Mouse (Mus musculus) embryonic facial prominence, embryonic 12.5 days (tissue): ENCODE data around the gene Sap25. TPM values are rescaled to one million over a fixed set of nuclear protein-coding genes. Genes with fewer than 3 reads are reported as not detected.
A peak's percentile ranks its signal among the peaks of the same experiment; 100 is the strongest.

ENCODE experiments used
- ATAC-seq: fragments of 200-750 bp; cut with Nextera tagmentation; 2 replicates; pipeline ENCODE4 v1.8.0; 2017; ENCODE audit not compliant: insufficient number of reproducible peaks, insufficient read depth, low FRiP score, low TSS enrichment
- H3K27ac ChIP-seq: fragments of 300-500 bp; sonication (generic); 2 replicates; pipeline ENCODE4 v1.5.1; 2016; ENCODE audit warnings: mild to moderate bottlenecking
- H3K27me3 ChIP-seq: fragments of 300-500 bp; sonication (generic); 2 replicates; pipeline ENCODE4 v1.6.1; 2016; ENCODE audit warnings: mild to moderate bottlenecking, moderate library complexity
- H3K36me3 ChIP-seq: fragments of 300-500 bp; sonication (generic); 2 replicates; pipeline ENCODE4 v1.6.1; 2016; ENCODE audit warnings: mild to moderate bottlenecking
- H3K4me1 ChIP-seq: fragments of 300-500 bp; sonication (generic); 2 replicates; pipeline ENCODE4 v1.6.1; 2016
- H3K4me2 ChIP-seq: fragments of 300-500 bp; sonication (generic); replicated peaks from 2 replicates; pipeline ENCODE4 v1.6.1; 2016; ENCODE audit warnings: mild to moderate bottlenecking, moderate library complexity
- H3K4me3 ChIP-seq: fragments of 300-500 bp; sonication (generic); 2 replicates; pipeline ENCODE4 v1.5.1; 2016; ENCODE audit warnings: mild to moderate bottlenecking
- H3K9ac ChIP-seq: fragments of 300-500 bp; sonication (generic); 2 replicates; pipeline ENCODE4 v1.6.1; 2016; ENCODE audit warnings: mild to moderate bottlenecking, moderate library complexity
- H3K9me3 ChIP-seq: fragments of 300-500 bp; sonication (generic); 2 replicates; pipeline ENCODE4 v1.6.1; 2016; ENCODE audit warnings: mild to moderate bottlenecking, moderate library complexity
- WGBS: fragments of 180-500 bp; shearing (Covaris S2); methylation state at CpG from one replicate; pipeline ENCODE4 v1.1.7; 2016; 5-methylcytosine and 5-hydroxymethylcytosine counted together
- polyA plus RNA-seq: library from polyadenylated mRNA; unstranded; fragments of >200 nt; fragmentation: Nextera tagmentation; extraction: Ambion mirVana; gene quantifications from 2 replicates; pipeline ENCODE4 v1.2.1, GENCODE M21; 2016

Gene Sap25
- 6.6 and 6.8 TPM in 2 replicates for polyA plus RNA-seq

DNA sequence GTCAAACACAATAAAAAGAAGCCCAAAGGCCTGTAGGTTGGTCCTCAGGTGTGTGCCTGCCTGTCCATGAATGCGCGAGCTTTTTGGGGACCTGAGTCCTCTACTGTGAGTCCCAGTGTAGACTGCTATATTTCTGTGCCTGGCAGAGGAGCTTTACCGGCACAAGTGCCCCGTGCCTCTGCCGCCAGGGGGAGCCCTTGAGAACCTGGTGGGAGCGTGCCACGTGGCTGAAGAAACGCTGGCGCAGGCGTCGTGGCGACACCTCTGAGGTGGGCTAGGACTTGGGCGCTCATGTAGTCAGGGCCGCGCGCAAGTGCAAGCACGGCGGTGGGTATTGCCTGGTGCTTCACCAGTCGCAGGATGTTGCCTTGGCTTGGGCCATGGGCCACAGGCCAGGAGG lies at the start of gene Sap25:
Sap25 (plus strand) TSS at position 281 of the 400 bp plus-strand sequence.
- H3K27ac ChIP-seq = no peak within 1 kb of the TSS
- peaks cover 67% of the 10 kb centered on the region for H3K36me3 ChIP-seq
- 90% methylated on average over 19 of the region's 19 CpGs for WGBS

DNA sequence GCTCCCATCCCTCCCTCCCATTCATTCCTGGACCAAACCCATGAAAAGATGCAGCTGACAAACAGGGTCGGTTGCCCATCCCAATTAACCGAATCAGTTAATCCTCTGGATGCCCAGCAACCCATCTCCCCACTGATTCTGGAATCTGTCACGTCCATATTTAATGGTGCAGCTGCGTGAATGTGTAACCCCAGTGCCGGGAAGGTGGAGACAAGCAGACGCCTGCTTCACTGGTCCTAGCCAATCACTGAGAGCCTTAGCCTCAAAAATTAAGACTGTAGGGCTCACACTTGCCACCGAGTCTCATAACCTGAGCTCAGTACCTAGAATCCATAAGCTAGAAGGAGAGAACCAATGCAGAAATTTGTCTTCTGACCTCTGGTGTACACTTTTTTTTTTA lies 45.2 kb upstream of the Sap25 start:
- WGBS = 79% methylated on average over 7 of the region's 7 CpGs
- ATAC-seq = no peak

More for the DNA sequence above, at the start of gene Sap25:
- Histone ChIP-seq H3K4me2 (no peak within 1 kb of the TSS), H3K9ac (no peak within 1 kb of the TSS), H3K9me3 (no peaks in the 10 kb centered on the region), H3K27me3 (peaks cover 30% of the 10 kb centered on the region), H3K4me3 (no peak within 1 kb of the TSS), H3K4me1 (peaks cover 12% of the 10 kb centered on the region; the same call in 1 of the 2 replicates)
- no peak for ATAC-seq

DNA sequence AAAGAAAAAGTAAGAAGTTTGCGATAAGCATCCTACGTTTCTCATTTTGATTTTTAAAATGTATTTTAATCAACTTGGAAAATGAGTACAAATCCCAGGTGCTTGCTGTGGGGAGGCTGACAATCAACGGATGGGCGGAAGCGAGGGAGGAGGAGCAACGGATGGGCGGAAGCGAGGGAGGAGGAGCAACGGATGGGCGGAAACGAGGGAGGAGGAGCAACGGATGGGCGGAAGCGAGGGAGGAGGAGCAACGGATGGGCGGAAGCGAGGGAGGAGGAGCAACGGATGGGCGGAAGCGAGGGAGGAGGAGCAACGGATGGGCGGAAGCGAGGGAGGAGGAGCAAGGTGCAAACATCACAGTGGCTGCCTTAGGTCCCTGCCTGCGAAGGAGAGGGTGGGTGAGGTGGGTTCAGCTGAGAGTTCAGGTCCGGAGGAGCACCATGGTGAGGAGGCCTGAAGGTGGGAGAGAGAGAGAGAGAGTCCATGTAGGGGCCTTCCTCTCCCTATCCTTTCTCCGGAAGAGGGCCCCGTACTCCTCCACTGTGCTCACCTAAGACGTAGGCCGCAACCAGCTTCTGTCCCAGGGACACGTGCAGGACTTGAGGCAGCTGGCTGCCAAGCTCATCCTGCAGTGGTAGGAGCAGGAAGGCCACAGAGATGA lies 44.4 kb upstream of the Sap25 start:
- Histone ChIP-seq H3K4me3 (no peak overlapping the region), H3K36me3 (peaks cover 9% of the 10 kb centered on the region), H3K4me1 (peaks cover 12% of the 10 kb centered on the region), H3K9ac (no peak overlapping the region), H3K27me3 (no peaks in the 10 kb centered on the region), H3K27ac (no peak overlapping the region), H3K9me3 (no peaks in the 10 kb centered on the region), H3K4me2 (peak overlapping the region; percentile 16; the same call in 1 of the 2 replicates)
- no peak for ATAC-seq
- WGBS = 24% methylated on average over 28 of the region's 30 CpGs

More for the DNA sequence above, 45.2 kb upstream of the Sap25 start:
- Histone ChIP-seq H3K4me1 (peaks cover 12% of the 10 kb centered on the region), H3K4me2 (no peak overlapping the region), H3K27me3 (no peaks in the 10 kb centered on the region), H3K9me3 (no peaks in the 10 kb centered on the region), H3K9ac (no peak overlapping the region), H3K27ac (no peak overlapping the region), H3K36me3 (peaks cover 9% of the 10 kb centered on the region), H3K4me3 (no peak overlapping the region)

DNA sequence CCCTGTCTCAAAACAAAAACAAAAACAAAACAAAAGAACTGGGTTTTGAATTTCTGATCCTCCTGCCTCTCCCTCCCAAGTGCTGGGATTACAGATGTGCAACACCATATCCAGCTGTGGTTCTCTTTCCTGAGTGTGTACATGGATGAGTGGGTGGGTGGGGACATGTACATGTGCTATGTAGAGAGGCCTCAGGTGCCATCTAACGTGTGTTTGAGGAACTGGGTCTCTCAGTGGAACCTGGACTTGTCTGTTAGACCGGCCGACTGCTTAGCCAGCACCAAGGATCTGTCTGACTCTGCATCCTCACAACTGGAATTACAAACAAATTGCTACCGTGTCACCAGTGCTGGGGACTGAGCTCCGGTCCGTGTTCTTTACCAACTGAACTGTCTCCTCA lies 43.5 kb upstream of the Sap25 start:
- Histone ChIP-seq H3K4me1 (peaks cover 17% of the 10 kb centered on the region), H3K9me3 (no peaks in the 10 kb centered on the region), H3K27ac (no peak overlapping the region), H3K4me2 (no peak overlapping the region), H3K9ac (no peak overlapping the region), H3K27me3 (no peaks in the 10 kb centered on the region), H3K36me3 (peaks cover 9% of the 10 kb centered on the region), H3K4me3 (no peak overlapping the region)
- ATAC-seq = no peak
- 93% methylated on average over 6 of the region's 6 CpGs for WGBS

DNA sequence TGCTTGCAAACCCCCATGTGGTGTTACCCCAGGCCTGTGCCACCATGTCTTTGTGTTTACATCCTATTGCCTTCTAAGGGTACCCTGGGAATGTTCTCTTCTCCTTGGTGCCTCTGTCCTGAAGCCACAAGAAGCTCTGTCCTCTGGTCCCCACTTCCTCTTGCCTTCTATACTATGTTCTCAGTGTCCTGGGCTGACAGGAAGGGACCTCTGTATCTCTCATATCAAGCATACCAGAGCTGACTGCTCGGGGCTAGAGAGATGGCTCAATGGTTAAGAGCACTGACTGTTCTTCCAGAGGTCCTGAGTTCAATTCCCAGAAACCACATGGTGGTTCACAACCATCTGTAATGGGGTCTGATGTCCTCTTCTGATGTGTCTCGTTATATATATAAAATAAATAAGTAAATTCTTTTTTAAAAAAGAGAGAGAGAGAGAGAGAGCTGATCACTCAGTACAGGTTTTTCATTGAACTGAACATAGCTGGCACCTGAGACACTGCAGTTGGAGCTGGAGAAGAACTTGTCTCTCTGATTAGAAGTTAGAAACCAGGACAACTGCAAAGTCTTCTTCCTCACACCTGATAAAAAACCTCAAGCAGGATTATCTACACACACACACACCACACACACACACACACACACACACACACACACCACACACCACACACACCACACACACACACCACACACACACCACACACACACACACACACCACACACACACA lies 42.9 kb upstream of the Sap25 start:
- ATAC-seq = no peak
- WGBS = 79% methylated on average over 2 of the region's 2 CpGs
- Histone ChIP-seq H3K27me3 (no peaks in the 10 kb centered on the region), H3K9me3 (no peaks in the 10 kb centered on the region), H3K4me2 (no peak overlapping the region), H3K9ac (no peak overlapping the region), H3K4me3 (no peak overlapping the region), H3K36me3 (peaks cover 9% of the 10 kb centered on the region), H3K27ac (no peak overlapping the region), H3K4me1 (peaks cover 23% of the 10 kb centered on the region)

DNA sequence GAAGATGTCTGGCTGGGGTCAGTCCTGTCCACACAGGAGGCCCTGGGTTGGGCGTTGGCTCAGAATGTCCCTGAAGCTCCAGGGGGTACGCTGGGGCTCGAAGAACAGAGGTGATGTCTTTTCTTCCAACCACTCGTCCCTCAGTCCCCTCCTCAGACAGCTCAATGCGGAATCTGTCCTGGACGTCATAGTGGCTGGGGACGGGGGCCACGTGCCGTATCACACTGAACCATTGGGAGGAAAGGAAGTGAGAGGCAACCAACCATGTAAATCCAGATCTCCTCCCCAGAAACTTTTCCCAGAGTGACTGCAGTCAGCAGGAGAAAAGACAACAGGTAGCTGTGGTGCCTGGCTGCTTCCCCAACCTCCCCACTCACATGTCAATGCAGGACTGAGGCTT lies 41.5 kb upstream of the Sap25 start:
- H3K9me3 ChIP-seq = no peaks in the 10 kb centered on the region
- peak overlapping the region; percentile 64 for H3K4me3 ChIP-seq
- no peak for ATAC-seq
- WGBS = 58% methylated on average over 9 of the region's 9 CpGs
- peak overlapping the region; percentile 96 for H3K4me2 ChIP-seq
- H3K9ac ChIP-seq = peak overlapping the region; percentile 74; the same call in 1 of the 2 replicates
- H3K36me3 ChIP-seq = peaks cover 9% of the 10 kb centered on the region
- H3K27ac ChIP-seq = no peak overlapping the region; the same call in 1 of the 2 replicates
- peaks cover 27% of the 10 kb centered on the region for H3K4me1 ChIP-seq
- no peaks in the 10 kb centered on the region for H3K27me3 ChIP-seq

DNA sequence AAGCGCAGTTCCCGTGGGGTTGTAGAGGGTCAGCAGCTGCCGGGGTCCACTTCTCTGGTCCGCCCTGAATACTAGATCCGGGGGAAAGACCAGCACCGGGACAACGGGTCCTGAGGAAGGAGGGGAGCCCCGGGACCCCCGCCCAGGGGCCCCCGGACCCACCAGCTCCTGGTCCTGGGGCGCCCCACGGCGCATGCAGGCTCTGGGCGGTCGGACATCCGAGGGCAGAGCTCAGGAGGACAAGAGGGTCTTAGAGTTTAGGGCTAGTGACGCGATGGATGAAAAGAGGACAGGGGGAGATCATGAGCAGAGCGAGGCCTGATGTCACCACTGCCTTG lies 40.9 kb upstream of the Sap25 start:
- no peak; the same call in none of the 2 replicates for ATAC-seq
- H3K9ac ChIP-seq = peak overlapping the region; percentile 74
- H3K4me1 ChIP-seq = peaks cover 27% of the 10 kb centered on the region
- peak overlapping the region; percentile 71 for H3K27ac ChIP-seq
- H3K4me3 ChIP-seq = peak overlapping the region; percentile 64
- WGBS = 4% methylated on average over 19 of the region's 19 CpGs
- no peaks in the 10 kb centered on the region for H3K9me3 ChIP-seq
- peaks cover 15% of the 10 kb centered on the region for H3K36me3 ChIP-seq
- H3K27me3 ChIP-seq = no peaks in the 10 kb centered on the region
- peak overlapping the region; percentile 96 for H3K4me2 ChIP-seq

DNA sequence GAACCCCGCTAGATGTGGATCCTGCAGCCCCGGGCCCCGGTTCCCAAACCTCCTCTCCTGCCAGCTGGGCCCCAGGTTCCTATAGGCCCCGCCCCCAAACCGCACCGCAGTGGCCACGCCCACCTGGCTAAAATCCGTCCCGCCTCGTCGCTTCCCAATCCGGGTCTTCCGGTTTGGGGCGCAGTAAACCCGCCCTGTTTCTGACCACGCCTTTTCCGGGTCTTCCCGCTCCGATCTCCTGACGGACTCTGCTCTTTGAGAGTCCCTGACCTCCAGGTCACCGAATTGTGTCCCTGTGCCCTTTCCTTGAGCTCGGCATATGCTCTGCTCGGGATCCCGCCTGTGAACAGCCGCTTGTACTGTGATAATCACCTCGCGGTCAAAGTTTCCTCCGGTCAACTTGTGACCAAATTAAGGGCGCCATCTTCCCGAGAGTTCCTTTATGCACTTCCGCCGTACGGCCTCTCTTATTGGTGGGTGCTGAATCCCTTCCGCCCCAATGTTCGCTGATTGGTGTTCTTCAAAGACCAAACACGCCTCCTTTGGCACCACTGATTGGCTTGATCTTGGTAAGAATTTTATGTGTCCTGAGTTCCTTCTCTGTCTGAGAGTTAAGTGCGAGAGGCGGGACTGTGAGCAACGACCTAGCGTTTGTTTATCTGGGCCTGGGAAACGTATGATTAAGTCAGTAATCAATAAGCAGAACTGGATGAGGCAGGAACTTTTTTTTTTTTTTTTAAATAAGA lies 40.3 kb upstream of the Sap25 start, which contains the start of gene Mospd3:
Mospd3 (minus strand) TSS at position 440 of the 746 bp plus-strand sequence.
- Histone ChIP-seq H3K9me3 (no peaks in the 10 kb centered on the region), H3K9ac (peak within 1 kb of the TSS; percentile 74), H3K4me3 (peak within 1 kb of the TSS; percentile 64), H3K27ac (peak within 1 kb of the TSS; percentile 83), H3K36me3 (peaks cover 20% of the 10 kb centered on the region), H3K27me3 (no peaks in the 10 kb centered on the region), H3K4me1 (peaks cover 27% of the 10 kb centered on the region), H3K4me2 (peak within 1 kb of the TSS; percentile 96)
- under 1% methylated on average over 41 of the region's 41 CpGs for WGBS
- ATAC-seq = peak; percentile 87

DNA sequence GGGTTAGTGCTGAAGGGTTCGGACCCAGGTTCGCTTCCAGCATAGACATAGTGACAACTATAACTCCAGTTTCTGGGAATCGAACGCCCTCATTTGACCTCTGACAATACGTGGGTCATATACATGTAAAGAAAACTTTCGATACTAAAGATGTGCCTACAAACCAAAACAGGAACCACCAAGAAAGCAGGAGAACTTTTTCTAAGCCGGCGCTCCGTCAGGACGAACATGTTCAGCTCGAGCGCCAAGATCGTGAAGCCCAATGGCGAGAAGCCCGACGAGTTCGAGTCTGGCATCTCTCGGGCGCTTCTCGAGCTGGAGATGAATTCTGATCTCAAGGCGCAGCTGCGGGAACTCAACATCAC lies 39.8 kb upstream of the Sap25 start:
- ATAC-seq = 0 out of 2 replicates have a peak, but pooled peaks have one; percentile 0
- peak overlapping the region; percentile 64 for H3K4me3 ChIP-seq
- no peaks in the 10 kb centered on the region for H3K27me3 ChIP-seq
- peak overlapping the region; percentile 96 for H3K4me2 ChIP-seq
- H3K9me3 ChIP-seq = no peaks in the 10 kb centered on the region
- H3K36me3 ChIP-seq = peaks cover 26% of the 10 kb centered on the region
- H3K4me1 ChIP-seq = peaks cover 27% of the 10 kb centered on the region
- WGBS = under 1% methylated on average over 22 of the region's 22 CpGs
- peak overlapping the region; percentile 58 for H3K9ac ChIP-seq
- H3K27ac ChIP-seq = peak overlapping the region; percentile 69

DNA sequence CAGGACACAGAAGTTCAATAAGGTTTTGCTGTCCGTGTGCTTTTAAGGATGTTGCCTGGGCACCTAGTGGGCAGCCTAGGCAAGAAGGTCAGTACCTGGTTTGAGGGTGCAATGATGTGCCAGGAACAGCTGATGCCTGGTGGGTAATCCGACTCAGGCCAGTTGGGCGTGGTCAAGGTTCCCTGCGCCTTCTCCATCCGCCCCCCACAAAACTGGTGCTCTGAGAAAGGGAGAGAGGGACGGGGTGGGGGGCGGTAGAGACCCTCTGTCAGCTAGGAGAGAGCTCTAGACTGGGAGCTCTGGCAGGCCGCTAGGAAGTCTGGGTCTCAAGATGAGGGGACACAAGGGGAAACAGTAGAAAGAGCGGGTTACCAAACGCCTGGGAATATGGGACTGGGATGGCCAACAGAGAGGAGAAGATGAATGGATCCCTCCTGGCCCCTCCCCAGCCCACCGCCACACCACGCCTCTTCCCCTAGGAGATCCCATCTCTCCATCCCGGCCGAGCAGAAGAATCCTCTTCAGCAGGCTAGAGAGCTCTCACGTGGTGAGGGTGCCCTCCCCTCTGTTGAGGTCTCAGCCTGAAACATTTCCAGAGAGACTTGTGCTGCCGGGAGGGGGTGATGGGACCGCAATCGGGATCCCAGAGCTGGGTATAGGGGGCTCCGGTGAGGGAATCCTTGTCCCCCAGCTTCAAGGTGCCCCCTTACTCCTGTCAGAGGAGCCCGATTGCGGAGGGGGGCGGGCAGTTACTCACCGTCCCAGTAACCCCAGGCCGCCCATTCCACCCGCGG lies 33.1 kb upstream of the Sap25 start:
- ATAC-seq = no peak
- Histone ChIP-seq H3K4me1 (peaks cover 62% of the 10 kb centered on the region), H3K27me3 (no peaks in the 10 kb centered on the region), H3K4me3 (peak overlapping the region; percentile 29), H3K9ac (peak overlapping the region; percentile 47), H3K36me3 (peaks cover 30% of the 10 kb centered on the region), H3K27ac (peak overlapping the region; percentile 42), H3K9me3 (no peaks in the 10 kb centered on the region), H3K4me2 (peak overlapping the region; percentile 59)
- WGBS = 16% methylated on average over 26 of the region's 26 CpGs

DNA sequence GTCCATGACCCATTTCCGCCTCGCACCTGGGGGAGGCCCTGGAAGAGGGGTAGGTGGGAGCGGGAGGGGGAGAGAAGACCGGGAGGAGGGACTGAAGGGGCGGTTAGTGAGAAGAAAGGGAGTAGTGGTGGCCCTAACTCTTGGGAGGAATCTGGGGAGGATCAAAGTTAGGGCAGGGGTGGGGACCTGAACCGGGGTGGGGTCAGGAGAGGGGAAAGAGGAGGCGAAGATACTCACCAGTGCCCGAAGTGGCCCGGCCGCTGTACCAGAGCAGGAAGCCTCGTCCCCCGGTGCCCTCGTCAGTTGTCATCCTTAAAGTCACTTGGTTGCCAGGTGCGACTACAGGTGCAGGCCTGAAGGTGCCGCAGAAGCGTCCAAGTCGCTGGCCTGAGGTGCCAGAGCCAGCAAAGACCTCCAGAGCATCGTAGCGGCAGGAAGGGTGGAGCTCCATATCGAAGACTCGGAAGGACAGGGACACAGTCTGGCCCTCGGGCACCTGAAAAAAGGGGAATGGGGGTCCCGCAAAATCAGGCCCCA lies 32.4 kb upstream of the Sap25 start:
- H3K4me1 ChIP-seq = peaks cover 63% of the 10 kb centered on the region
- H3K27ac ChIP-seq = peak overlapping the region; percentile 42
- peak overlapping the region; percentile 47 for H3K9ac ChIP-seq
- 10% methylated on average over 22 of the region's 23 CpGs for WGBS
- H3K4me2 ChIP-seq = peak overlapping the region; percentile 59
- no peak for ATAC-seq
- H3K4me3 ChIP-seq = peak overlapping the region; percentile 29
- H3K9me3 ChIP-seq = no peaks in the 10 kb centered on the region
- peaks cover 30% of the 10 kb centered on the region for H3K36me3 ChIP-seq
- no peaks in the 10 kb centered on the region for H3K27me3 ChIP-seq
